Mouse (Mus musculus): Measurements from ENCODE around the gene Pitpnm2. TPM values are rescaled to one million over a fixed set of nuclear protein-coding genes. Genes with fewer than 3 reads are reported as not detected.
A peak's percentile ranks its signal among the peaks of the same experiment; 100 is the strongest.

Pitpnm2 gene
- polyA plus RNA-seq, 1 experiment from 2014 or later = 4.9 TPM

DNA sequence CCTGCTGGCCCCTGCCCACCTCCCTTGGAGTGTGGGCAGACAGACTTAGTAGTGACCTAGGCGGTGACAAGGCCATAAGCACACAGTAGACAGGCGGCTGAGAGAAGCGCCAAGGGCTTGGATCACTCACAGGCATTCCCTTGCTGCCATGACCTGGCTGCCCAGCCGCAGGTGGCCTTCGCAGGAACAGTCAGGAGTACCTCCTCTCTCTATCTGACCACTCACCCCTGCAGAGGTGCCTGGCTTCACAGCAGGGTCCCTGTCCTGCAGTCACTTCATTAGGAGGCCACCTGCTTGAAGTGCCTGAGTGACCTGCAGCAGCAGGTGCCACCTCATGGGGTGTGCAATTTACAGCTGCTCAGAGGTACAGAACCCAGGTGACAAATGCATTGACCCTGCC lies 50.4 kb downstream of the Pitpnm2 start:
- no peak overlapping the region for H3K4me2 ChIP-seq
- no peaks in the 10 kb centered on the region for H3K9me3 ChIP-seq (replicated peaks)
- WGBS = 72% methylated on average over 5 of the region's 5 CpGs
- H3K9ac ChIP-seq = no peak overlapping the region
- no peaks in the 10 kb centered on the region for H3K36me3 ChIP-seq
- H3K4me3 ChIP-seq = no peak overlapping the region
- H3K27ac ChIP-seq = no peak overlapping the region
- ATAC-seq (replicated peaks; ENCODE audit: insufficient number of reproducible peaks, insufficient read depth, low FRiP score, low read depth) = no peak
- no peaks in the 10 kb centered on the region for H3K27me3 ChIP-seq
- peaks cover 90% of the 10 kb centered on the region for H3K4me1 ChIP-seq (replicated peaks)

DNA sequence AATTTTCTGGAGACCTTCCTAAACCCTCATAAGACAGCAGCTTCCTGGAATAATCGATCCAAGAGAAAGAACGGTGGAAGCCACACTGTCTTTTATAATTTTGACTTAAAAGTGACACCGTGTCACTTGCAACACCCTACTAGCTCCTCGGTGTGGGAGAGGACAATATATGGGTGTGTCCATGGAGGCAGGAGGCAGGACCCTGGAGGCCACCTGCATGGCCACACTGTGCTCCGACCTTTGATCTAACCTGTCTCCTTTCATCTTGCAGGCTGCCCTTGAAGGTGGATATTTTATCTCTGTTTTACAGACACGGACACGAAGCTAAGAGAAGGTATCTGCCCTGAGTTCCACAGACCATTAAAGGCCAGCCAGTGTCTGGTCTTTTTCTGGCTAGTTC lies 51.1 kb downstream of the Pitpnm2 start:
- WGBS = 64% methylated on average over 7 of the region's 7 CpGs
- Histone ChIP-seq H3K4me2 (no peak overlapping the region), H3K9me3 (replicated peaks) (no peaks in the 10 kb centered on the region), H3K27ac (peak overlapping the region; percentile 3; the same call in 1 of the 2 replicates), H3K27me3 (no peaks in the 10 kb centered on the region), H3K9ac (no peak overlapping the region), H3K4me3 (no peak overlapping the region), H3K36me3 (no peaks in the 10 kb centered on the region), H3K4me1 (replicated peaks) (peaks cover 91% of the 10 kb centered on the region)
- ATAC-seq (replicated peaks; ENCODE audit: insufficient number of reproducible peaks, insufficient read depth, low FRiP score, low read depth) = no peak

DNA sequence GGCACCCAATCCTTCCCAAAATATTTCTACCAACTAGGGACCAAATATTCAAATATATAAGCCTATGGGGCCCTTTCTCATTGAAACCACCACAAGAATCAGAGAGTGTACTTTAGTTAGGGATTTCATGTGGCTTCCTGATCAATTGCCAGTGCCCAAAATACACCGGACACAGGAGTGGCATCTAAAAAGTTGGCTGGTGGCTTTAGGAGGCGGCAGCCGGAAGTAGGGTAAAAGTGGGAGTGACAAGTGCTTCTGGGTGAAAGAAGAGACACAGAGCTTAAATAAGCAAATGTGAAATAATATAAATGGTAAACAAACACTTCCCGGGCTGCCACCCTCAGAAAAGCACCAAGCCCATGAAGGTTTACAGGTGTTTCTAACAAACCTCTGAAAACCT lies 53.5 kb downstream of the Pitpnm2 start:
- 81% methylated on average over 4 of the region's 4 CpGs for WGBS
- no peaks in the 10 kb centered on the region for H3K9me3 ChIP-seq (replicated peaks)
- H3K4me2 ChIP-seq = no peak overlapping the region
- no peaks in the 10 kb centered on the region for H3K36me3 ChIP-seq
- ATAC-seq (replicated peaks; ENCODE audit: insufficient number of reproducible peaks, insufficient read depth, low FRiP score, low read depth) = no peak
- 0 out of 2 replicates have a peak overlapping the region, but pooled peaks have one; percentile 74 for H3K27ac ChIP-seq
- H3K4me1 ChIP-seq (replicated peaks) = peaks cover 95% of the 10 kb centered on the region
- no peak overlapping the region for H3K9ac ChIP-seq
- H3K4me3 ChIP-seq = no peak overlapping the region
- H3K27me3 ChIP-seq = no peaks in the 10 kb centered on the region

DNA sequence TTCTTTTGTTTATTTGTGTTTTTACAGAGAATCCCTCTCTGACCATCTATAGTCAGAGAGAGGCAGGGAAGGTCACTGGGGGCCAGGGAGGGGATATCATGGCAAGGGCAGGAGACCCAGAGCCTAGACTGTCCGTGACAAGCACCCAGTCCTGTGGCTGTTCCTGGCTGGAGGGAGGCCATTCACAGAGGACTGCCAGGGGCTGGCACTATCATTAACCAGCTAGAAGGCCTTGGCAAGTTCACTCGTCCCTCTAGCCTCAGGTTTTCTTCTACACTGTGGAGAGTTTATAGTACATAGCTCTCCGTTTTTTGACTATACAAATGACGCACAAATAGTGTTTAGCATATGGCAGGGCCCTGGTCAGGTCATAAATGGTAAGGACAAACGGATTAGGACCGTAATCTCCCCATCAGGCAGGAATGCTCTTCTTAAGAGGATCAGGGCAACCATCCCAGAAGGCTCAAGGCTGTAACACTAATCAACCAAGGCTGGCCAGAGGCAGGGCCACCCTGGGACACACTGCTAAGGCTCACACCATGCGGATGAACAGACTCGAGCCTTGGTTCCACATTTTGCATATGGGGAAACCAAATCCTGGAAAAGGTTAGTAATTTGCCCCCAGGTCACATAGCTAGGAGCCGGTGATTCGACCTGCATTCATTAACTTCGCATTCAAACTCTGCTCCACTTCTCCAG lies 55.0 kb downstream of the Pitpnm2 start:
- Histone ChIP-seq H3K4me3 (no peak overlapping the region), H3K4me1 (replicated peaks) (peaks cover 96% of the 10 kb centered on the region), H3K36me3 (no peaks in the 10 kb centered on the region), H3K4me2 (no peak overlapping the region), H3K9me3 (replicated peaks) (no peaks in the 10 kb centered on the region), H3K27me3 (no peaks in the 10 kb centered on the region), H3K9ac (0 out of 2 replicates have a peak overlapping the region, but pooled peaks have one; percentile 11), H3K27ac (peak overlapping the region; percentile 82)
- WGBS = 66% methylated on average over 11 of the region's 11 CpGs
- no peak for ATAC-seq (replicated peaks; ENCODE audit: insufficient number of reproducible peaks, insufficient read depth, low FRiP score, low read depth)

DNA sequence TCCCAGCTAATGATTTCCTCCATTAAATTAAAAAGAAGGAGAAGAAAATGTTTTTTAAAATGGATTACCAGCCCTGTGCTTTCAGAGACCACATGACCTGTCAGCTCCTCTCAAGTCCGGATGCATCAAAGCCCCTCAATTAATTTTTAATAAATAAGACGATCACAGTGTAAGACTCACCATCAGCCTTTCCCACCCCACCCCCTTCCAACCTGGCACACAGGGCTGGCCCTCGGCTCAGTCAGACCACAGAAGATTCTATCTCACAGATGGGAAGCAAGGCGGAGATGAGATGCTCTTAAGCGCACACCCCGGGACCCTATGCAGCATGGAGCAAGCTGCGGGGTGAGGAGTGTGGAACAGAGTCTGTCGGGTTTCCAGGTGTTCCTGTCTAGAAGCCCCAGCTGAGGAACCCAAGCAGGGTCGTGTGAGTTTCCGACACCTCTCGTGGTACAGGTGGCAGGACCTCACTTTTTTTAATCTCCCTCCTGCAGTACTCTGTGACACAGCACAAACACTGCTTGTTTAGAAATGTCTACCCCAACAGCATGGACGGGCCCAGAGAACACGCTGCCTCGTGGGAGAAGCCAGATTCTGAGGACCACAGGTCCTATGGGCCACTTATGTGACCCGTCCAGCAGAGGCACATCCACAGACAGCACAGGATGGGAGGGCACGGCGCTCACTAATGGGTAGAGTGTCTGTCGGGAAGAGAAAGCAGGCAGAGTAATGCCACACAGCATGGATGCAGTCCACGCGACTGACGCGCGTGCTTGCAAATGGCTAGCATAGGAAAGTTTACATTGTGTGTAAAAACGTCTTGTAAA lies 56.1 kb downstream of the Pitpnm2 start:
- peaks cover 96% of the 10 kb centered on the region for H3K4me1 ChIP-seq (replicated peaks)

DNA sequence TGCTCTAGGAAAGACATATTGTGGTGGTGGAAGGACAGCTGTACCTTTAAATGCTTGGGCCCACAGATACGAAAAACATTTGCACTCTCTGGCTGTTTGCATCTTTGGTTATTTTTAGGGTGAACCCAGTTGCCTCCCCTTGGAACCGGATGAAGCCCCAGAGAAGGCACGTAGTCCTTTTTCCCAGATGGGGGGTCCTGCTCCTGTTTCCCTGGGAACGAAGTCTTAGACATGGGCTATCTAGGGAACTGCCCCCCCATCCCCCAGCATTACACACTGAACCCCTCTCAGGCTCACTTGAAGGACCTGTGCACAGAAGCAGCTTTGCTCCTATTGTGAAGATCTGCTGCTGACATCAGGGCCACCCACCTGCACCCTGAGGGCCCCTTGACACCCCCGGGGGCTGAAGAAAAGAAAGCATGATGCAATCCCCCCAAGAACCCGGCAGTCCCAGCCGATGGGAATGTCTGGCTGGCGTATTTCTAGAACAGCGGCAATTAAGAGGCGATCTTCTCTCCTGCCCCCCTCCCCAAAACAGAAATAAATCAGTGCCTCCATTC lies 56.8 kb downstream of the Pitpnm2 start:
- ATAC-seq (replicated peaks; ENCODE audit: insufficient number of reproducible peaks, insufficient read depth, low FRiP score, low read depth) = no peak
- peak overlapping the region; percentile 36 for H3K4me2 ChIP-seq
- WGBS = 44% methylated on average over 10 of the region's 10 CpGs
- H3K27ac ChIP-seq = peak overlapping the region; percentile 82
- H3K27me3 ChIP-seq = no peaks in the 10 kb centered on the region
- H3K4me1 ChIP-seq (replicated peaks) = peaks cover 96% of the 10 kb centered on the region
- peak overlapping the region; percentile 38 for H3K9ac ChIP-seq
- H3K9me3 ChIP-seq (replicated peaks) = no peaks in the 10 kb centered on the region
- H3K36me3 ChIP-seq = no peaks in the 10 kb centered on the region
- no peak overlapping the region for H3K4me3 ChIP-seq

More for the DNA sequence above, 56.1 kb downstream of the Pitpnm2 start:
- H3K4me3 ChIP-seq = no peak overlapping the region
- H3K27ac ChIP-seq = peak overlapping the region; percentile 82
- H3K9me3 ChIP-seq (replicated peaks) = no peaks in the 10 kb centered on the region
- 76% methylated on average over 24 of the region's 24 CpGs for WGBS
- ATAC-seq (replicated peaks; ENCODE audit: insufficient number of reproducible peaks, insufficient read depth, low FRiP score, low read depth) = no peak; the same call in 1 of the 2 replicates
- no peaks in the 10 kb centered on the region for H3K27me3 ChIP-seq
- no peaks in the 10 kb centered on the region for H3K36me3 ChIP-seq
- peak overlapping the region; percentile 38; the same call in 1 of the 2 replicates for H3K9ac ChIP-seq
- 0 out of 2 replicates have a peak overlapping the region, but pooled peaks have one; percentile 36 for H3K4me2 ChIP-seq

DNA sequence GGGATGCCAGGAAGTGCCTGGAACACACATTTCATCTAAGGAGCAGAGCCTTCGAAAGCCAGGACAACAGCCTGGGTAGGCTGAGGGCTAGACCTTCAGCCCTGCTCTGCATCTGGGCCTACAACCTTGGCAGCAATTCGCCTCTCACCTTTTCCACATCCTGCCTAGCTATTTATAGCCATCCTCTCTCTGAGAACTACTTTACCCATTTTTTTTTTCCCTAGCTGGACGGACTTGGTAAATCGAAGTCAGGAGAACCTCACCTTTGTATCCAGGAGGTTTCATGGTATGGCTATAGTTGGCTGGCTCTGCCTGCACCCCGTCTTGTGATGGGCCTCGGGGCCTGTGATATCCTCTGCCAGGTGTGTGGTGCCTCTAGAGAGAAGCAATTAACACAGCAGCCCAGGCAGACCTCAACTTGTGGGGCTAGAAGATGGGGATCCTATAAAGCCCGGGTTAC lies 57.3 kb downstream of the Pitpnm2 start:
- Histone ChIP-seq H3K4me3 (no peak overlapping the region), H3K4me2 (peak overlapping the region; percentile 36), H3K4me1 (replicated peaks) (peaks cover 96% of the 10 kb centered on the region), H3K36me3 (no peaks in the 10 kb centered on the region), H3K27me3 (no peaks in the 10 kb centered on the region), H3K9ac (peak overlapping the region; percentile 38; the same call in 1 of the 2 replicates), H3K27ac (peak overlapping the region; percentile 82), H3K9me3 (replicated peaks) (no peaks in the 10 kb centered on the region)
- no peak for ATAC-seq (replicated peaks; ENCODE audit: insufficient number of reproducible peaks, insufficient read depth, low FRiP score, low read depth)
- WGBS = 51% methylated on average over 7 of the region's 7 CpGs

DNA sequence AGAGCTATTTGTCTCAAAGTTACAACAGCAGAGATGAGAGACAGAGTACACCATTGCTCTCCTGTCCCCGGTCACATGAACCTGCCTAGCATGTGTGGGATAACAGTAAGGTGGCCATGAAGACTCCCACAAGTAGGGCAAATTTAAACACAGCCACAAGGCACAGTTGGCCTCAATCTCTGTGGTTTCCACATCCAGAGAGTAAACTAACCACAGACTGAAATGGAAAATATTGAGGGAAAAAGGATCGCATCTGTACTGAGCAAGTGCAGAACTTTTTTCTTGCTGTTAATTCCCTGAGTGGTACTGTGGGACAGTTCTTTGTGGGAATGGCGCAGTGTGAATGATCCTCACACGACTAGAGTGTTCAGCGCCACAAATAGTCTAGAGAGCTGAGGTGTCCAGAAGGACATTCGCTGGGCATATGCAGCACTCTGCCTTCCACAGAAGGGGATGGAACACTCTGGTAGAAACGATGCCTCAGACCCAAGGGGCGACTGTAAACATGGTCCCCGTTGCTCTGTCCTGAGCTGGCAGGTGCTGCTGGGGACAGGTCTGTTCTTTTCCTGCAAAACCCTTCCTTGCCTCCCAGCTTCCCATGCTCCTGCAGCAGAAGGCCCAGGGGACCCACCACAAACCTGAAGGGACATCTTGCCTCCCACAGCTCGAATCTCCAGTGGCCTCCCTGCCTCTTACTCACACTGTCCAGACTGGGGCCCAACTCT lies 59.3 kb downstream of the Pitpnm2 start:
- H3K27ac ChIP-seq = peak overlapping the region; percentile 65
- no peak overlapping the region for H3K4me3 ChIP-seq
- WGBS = 70% methylated on average over 10 of the region's 10 CpGs
- no peaks in the 10 kb centered on the region for H3K27me3 ChIP-seq
- H3K4me1 ChIP-seq (replicated peaks) = peaks cover 99% of the 10 kb centered on the region
- H3K4me2 ChIP-seq = no peak overlapping the region
- H3K36me3 ChIP-seq = no peaks in the 10 kb centered on the region
- H3K9ac ChIP-seq = no peak overlapping the region
- no peak for ATAC-seq (replicated peaks; ENCODE audit: insufficient number of reproducible peaks, insufficient read depth, low FRiP score, low read depth)
- no peaks in the 10 kb centered on the region for H3K9me3 ChIP-seq (replicated peaks)

DNA sequence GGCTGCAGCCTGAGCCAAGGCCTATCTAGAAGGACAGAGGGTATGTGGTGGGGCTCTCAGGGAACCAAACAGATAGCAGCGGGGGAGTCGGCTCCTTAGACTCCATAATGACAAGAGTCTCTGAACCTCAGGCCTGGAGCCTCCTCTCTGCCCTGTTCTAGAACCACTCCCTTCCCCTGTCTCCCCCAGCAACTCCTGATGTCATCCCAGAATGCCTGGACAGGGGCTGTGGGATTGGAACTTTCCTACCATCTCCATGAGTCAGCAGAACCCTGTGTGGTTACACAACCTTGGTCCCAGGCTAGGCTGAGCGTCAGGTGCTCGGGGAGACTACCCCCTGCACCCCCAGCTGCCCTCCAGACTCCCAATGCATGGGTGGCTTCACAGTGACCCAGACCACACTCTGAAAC lies 60.0 kb downstream of the Pitpnm2 start:
- Histone ChIP-seq H3K4me1 (replicated peaks) (peaks cover 99% of the 10 kb centered on the region), H3K27me3 (no peaks in the 10 kb centered on the region), H3K27ac (0 out of 2 replicates have a peak overlapping the region, but pooled peaks have one; percentile 13), H3K9ac (no peak overlapping the region), H3K4me2 (no peak overlapping the region), H3K4me3 (no peak overlapping the region), H3K36me3 (no peaks in the 10 kb centered on the region), H3K9me3 (replicated peaks) (no peaks in the 10 kb centered on the region)
- WGBS = 78% methylated on average over 4 of the region's 4 CpGs
- ATAC-seq (replicated peaks; ENCODE audit: insufficient number of reproducible peaks, insufficient read depth, low FRiP score, low read depth) = no peak

DNA sequence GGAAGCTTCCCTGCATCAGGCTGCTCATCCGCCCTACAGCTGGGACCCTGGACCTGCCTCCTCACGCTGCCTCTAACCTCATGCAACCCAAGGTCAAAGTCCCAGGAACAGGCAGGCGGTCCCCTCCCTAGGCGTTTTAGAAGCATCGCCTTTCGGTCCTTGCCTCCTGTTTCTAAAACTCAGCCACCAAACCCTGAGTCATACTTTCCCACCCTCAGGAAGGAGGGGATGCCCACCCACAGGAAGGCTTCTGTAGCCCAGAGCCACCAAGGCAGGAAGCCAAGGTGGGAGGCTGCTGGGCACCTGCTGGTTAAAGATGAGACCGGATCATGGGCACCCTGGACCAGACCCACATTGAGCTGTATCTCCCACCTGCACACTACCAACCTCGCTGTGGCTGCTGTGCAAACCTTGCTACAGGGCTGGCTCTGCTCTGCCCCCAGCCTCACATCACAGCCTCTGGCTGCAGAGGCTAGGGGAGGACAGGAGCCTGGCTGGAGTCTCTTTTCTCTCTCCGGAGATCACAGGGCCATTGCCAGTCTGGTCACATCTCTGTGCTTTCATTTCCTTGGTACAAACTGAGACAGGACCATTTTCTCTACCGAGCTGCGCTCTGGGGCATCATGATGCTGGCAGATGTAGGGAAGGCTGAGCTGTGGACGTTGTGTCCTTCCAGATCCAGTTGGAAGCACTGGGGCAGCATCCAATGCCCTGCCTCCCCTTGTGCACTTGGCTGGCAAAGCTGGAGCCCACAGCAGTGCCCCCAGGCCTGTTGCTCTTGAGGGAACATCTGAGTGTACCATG lies 61.9 kb downstream of the Pitpnm2 start:
- Histone ChIP-seq H3K27me3 (no peaks in the 10 kb centered on the region), H3K4me2 (peak overlapping the region; percentile 60), H3K4me3 (peak overlapping the region; percentile 29), H3K9me3 (replicated peaks) (no peaks in the 10 kb centered on the region), H3K9ac (peak overlapping the region; percentile 53; the same call in 1 of the 2 replicates), H3K36me3 (no peaks in the 10 kb centered on the region), H3K27ac (peak overlapping the region; percentile 86), H3K4me1 (replicated peaks) (peaks cover 91% of the 10 kb centered on the region)
- no peak for ATAC-seq (replicated peaks; ENCODE audit: insufficient number of reproducible peaks, insufficient read depth, low FRiP score, low read depth)
- 51% methylated on average over 12 of the region's 12 CpGs for WGBS

All from heart, embryonic 15.5 days (tissue).